Mouse (Mus musculus) CD4-positive naive resting alpha-beta T cell, adult 76 days (primary cell): ENCODE measurements around the gene Tmem30a. TPM values are rescaled to one million over a fixed set of nuclear protein-coding genes. Genes with fewer than 3 reads are reported as not detected.

Experiments used
- total RNA-seq: library from RNA; stranded (reverse); gene quantifications from one replicate; pipeline ENCODE4 v1.2.4, GENCODE M21; 2023

Tmem30a gene
- total RNA-seq, result 104 TPM

DNA sequence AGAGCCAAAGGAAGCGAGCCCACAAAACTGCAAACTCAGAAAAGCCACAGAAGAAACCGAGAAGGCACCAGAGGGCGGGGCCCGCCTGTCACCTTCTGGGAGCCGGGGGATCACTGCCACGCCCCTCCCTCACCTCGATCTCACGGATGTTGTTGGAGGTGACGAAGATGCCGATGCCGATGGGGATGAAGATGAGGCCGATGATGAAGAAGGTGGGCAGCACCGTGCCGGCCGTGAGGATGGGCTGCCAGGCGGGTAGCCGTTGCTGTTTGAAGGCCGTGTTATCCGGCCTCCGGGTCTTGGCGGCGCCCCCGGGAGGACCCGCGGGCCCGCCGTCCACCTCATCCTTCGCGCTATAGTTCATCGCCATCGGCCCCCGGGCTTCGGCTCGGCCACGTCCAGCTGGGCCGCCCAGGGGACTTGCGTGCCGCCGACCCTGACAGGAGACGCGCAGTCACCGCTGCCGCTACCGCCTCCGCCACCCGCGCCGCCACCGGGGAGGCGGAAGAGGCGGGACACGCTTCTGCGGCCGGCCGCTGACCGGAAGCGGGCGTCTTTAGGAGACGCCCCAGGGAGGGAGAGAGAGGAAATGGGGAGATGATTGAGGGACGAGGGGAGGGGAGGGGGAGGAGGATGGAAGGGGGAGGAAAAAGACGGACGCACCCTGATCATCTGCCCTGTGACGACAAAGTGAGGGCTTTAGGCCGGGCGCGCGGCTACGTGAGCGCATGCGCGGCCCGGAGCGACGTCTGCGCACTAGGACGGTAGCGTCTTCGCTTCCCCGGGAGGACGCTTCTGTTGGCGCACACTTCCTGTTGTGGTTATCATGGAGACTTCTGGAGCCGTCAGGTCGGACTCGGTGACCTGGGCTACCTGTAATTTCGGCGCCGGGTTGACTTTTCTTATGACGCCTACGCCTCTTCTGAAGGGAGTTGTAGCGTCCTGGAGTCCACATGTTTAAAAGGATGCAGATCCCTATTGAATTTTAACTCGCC is at the start of gene Tmem30a:
Gene Tmem30a (minus strand): TSS at position 667 of the 995 bp plus-strand sequence.

DNA sequence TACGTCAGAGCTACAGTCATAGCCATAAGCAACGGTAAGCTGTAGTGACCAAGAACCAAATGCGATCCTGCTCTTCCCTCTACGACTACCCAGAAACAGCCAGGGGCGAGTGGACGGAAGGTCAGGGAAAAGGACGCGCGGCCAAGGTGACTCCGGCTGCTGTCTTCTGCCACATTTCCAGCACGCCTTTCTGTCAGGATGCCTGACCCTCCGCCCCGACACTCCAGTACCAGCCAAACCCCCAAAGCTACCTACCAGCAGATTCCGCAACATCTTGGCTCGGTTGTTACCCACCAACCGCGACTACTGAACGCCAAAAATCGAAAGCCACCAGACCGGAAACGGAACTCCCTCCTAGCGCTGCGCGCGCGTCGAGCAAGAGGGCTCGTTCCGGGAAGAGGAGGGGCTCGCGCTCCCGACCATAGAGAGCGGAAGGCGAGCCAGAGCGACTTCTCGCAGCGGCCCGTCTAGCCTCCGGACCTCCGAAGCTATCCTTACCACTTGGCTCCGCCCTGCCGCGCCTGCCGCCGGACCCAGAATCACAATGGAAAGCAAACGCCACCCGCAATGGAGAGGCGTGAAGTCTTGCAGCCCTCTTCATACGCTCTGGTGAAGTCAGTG is 33.8 kb downstream of the Tmem30a start, which contains the start of gene Cox7a2:
Gene Cox7a2 (minus strand): TSS at position 494 of the 621 bp plus-strand sequence.

Other genes with a start within 250 kb of the Tmem30a start
- 0.06 TPM for gene Col12a1, start 74.7 kb downstream of the Tmem30a start, total RNA-seq
- gene Cox7a2, start 33.6 kb downstream of the Tmem30a start, total RNA-seq, result 103 TPM
- not detected for gene Filip1, start 219.3 kb upstream of the Tmem30a start, total RNA-seq